Mouse (Mus musculus): ENCODE measurements at regions not wholly inside any gene's neighbourhood (a gene's known extent, or its start where the extent isn't known, plus 50 kb on each side); places are given as distances from the start of the nearest gene placed in this dataset.

DNA sequence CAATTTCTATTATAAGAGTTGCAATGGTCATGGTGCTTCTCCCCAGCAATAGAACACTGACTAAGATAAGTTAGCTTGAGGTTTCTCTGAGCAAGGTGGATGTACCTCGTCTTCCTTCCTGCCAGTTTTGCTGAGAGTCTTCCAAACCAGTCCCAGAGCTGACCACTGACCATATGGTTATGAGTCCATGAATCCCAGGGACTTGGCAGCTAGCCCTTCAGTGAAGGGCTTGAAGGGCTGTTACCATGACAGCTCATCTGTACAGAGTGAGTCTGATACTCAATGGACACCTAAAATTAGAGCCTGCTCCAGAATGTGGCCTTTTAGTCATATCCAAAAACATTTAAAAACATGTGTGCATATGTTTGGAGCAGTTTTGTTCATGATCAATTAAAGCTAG is 297.5 kb upstream of the Thsd7b start:
- no peak for DNase-seq (ENCODE audit: low read depth, low spot score)

GRCm38 (mm10) chr1:128951436-128951835 is 321.7 kb upstream of the Thsd7b start:
- no peak for DNase-seq (ENCODE audit: low read depth, low spot score)

GRCm38 (mm10) chr1:128950512-128950911 is 322.6 kb upstream of the Thsd7b start:
- no peak for DNase-seq (ENCODE audit: low read depth, low spot score)

- DNase-seq (ENCODE audit: low read depth, low spot score), result no peak
Observed at GRCm38 (mm10) chr1:128914811-128915210, 322.7 kb upstream of the Cxcr4 start.

GRCm38 (mm10) chr1:128912532-128912931 is 320.4 kb upstream of the Cxcr4 start:
- no peak for DNase-seq (ENCODE audit: low read depth, low spot score)

DNA sequence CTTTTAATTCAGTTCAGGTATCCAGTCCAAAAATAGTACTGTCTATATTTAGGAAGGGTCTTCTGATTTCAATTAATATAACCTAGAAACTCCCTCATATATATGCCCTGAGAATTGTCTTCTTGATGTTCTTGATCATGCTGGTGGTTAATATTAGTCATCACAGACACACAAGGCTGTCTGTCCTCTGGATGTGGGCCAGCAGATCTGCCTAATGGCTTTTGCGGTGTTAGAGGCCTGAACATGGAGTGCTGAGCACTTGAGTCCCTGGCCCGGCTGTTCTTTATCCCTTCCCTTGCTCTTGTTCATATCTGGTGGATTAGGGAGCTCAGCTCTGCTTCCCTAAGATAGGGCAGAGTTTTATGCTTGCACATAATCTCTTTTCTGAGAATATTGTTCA is 315.5 kb upstream of the Cxcr4 start:
- DNase-seq (ENCODE audit: low read depth, low spot score), result no peak

- DNase-seq (ENCODE audit: low read depth, low spot score), result no peak
Observed at GRCm38 (mm10) chr1:128898025-128898424, 305.9 kb upstream of the Cxcr4 start.

- no peak for DNase-seq (ENCODE audit: low read depth, low spot score)
Observed at GRCm38 (mm10) chr1:128894546-128894945, 302.5 kb upstream of the Cxcr4 start.

DNA sequence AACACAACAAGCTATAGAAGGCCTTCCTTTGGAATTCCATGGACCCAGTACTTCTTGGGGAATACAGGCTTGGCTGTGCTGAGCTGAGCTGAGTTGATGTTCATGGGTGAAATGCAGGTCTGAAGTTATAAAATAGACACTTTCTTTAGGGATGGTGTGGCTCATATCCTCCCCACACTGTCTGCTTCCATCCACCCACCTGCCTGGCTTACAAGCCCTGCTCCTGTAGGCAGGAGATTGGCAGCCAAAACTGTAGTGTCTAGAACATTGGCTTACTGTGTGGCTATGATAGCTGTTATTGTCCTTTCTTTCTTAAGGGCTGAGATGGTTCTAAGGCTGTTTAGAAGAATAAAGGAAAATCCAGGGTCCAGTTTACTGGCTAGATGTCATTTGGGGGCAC is 286.2 kb upstream of the Cxcr4 start:
- DNase-seq (ENCODE audit: low read depth, low spot score), result no peak

DNA sequence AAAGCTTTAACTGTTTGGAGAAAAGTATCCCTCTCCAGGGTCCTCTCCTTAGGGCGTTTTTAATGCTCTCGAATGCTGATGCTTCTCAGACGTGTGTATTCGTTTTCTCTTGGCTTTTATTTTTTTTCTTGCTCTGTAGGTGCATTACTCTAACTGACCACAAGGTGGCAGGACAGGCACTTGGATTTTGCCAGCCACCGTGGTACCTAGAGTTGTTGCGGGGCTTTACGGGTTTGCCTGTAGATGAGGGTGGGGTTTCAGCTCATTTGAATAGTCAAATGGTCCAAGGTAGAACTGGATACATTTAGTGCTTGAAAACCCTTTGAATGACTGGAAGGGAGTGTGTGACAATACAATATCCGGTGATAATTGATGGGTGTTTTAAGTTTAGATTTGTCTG is 283.2 kb upstream of the Cxcr4 start:
- peak; percentile 29 for DNase-seq (ENCODE audit: low read depth, low spot score)

- DNase-seq (ENCODE audit: low read depth, low spot score), result no peak
Observed at GRCm38 (mm10) chr1:128874190-128874589, 282.1 kb upstream of the Cxcr4 start.

GRCm38 (mm10) chr1:128868761-128869160 is 276.7 kb upstream of the Cxcr4 start:
- DNase-seq (ENCODE audit: low read depth, low spot score), result no peak

- DNase-seq (ENCODE audit: low read depth, low spot score), result no peak
Observed at GRCm38 (mm10) chr1:128860537-128860936, 268.4 kb upstream of the Cxcr4 start.

- DNase-seq (ENCODE audit: low read depth, low spot score), result no peak
Observed at GRCm38 (mm10) chr1:128860094-128860493, 268.0 kb upstream of the Cxcr4 start.

- DNase-seq (ENCODE audit: low read depth, low spot score), result no peak
Observed at GRCm38 (mm10) chr1:128858661-128859060, 266.6 kb upstream of the Cxcr4 start.

- no peak for DNase-seq (ENCODE audit: low read depth, low spot score)
Observed at GRCm38 (mm10) chr1:128856933-128857332, 264.8 kb upstream of the Cxcr4 start.

DNA sequence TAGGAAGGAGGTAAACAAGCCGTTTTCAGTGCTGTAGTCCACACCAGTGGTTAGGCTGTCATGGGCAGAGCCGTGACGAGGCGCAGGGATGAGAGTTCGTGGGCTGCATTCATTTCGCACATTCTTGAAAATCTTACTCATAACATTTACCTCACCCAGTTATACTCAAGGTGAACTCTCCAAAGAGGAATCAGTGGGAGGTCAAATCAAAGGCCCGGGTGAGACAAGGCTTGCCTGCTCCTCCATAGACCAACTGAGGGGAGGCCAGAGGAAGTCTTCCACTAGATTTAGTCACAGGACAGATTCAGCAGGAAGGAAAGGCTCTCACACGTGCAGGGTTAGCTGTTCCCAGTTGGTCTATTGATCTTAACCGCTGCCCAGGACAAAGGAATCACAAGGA is 262.6 kb upstream of the Cxcr4 start:
- no peak for DNase-seq (ENCODE audit: low read depth, low spot score)

DNA sequence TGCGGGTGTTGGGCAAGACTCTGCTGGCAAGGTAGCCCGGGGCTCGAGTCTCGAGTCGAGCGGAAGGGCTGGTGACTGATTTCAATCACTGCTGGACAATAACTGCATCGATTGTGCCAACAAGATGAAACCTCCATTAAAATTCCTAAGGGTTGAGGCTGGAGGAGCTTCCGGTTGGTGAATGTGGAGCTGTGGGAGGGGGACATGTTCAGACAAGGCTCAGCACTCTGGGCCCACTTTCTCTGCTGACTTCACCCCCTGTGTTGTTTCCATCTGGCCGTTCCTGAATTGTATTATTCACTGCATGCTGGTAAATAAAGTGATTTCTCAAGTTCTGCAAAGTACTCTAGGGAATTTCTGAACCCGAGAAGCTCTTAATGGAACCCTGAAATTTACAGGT is 261.2 kb upstream of the Cxcr4 start:
- DNase-seq (ENCODE audit: low read depth, low spot score), result no peak

- no peak for DNase-seq (ENCODE audit: low read depth, low spot score)
Observed at GRCm38 (mm10) chr1:128837361-128837760, 245.3 kb upstream of the Cxcr4 start.

GRCm38 (mm10) chr1:128835510-128835909 is 243.4 kb upstream of the Cxcr4 start:
- no peak for DNase-seq (ENCODE audit: low read depth, low spot score)

DNA sequence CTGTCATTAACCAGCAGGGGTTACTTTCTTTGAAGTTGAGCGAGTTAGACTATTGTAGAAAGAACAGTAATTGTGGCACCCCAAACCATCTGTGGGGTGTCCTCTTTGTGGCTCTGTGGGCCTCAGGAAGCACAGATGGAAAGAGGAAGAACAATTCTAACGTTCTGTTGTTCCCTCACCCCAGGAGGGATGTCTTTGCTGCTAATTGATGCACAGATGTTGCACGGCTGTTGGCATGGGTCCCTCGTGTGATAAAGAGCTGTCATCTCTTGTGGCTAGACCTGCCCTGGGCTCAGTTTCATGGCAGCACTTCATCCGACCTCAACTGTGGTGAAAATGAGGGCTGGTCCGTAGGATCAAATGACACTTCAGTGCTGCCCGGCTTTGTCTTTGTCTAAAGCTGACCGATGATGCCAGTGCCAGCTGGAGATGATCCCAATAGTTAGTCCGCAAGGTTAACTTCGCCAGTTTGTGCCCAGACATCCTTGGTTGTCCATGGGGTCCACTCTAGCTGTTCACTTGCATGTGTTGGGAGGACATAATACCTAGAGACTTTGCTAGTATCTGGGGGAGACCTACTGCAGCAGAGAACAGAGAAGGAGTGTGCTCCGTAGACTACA is 241.1 kb upstream of the Cxcr4 start:
- peak; percentile 15 for DNase-seq (ENCODE audit: low read depth, low spot score)

DNA sequence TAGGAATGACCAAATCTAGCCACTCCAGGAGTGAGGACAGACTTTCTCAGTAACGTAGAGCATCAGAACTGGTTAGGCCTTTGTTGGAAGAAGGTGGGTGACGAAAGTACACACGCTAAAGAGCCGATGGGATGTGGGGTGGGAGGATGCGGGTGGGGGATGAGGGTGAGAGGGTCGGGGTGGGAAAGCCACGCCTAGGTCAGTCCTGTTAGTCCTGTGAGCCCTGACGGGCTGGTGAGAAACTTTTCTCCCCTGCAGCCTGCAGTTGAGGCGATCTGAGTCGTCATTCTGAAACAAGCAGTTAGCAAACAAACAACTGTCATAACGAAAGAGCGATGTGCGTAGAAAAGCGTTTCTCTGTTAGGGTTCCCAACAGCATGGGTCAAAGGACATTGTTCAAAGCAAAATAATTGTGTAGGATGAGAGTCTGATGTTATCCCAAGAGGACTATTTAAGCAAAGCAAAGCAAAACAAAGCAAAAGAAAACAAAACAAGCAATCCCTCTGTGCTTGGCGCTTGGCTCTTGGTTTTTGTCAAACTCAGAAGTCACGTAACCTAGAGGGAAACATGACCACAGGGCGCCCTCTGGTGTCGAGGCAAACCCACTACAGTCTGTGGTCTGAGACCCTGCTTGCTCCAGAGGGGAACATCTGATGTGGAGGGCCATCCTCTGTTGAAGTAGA is 240.2 kb upstream of the Cxcr4 start:
- peak; percentile 84 for DNase-seq (ENCODE audit: low read depth, low spot score)

GRCm38 (mm10) chr1:128830671-128831240 is 238.7 kb upstream of the Cxcr4 start:
- DNase-seq (ENCODE audit: low read depth, low spot score), result peak; percentile 53

Measured in CD4-positive helper T cell, adult 2 months (primary cell).